Mouse (Mus musculus) lung, postnatal 25 days (tissue): ENCODE results near the gene Bola3.

Experiments
- DNase-seq: peaks from one replicate; pipeline ENCODE4 v3.0.0; 2022; ENCODE audit warnings: low spot score

Gene Bola3

GRCm38 (mm10) chr6:83349274-83349958 is 469 bp downstream of the Bola3 start:
- DNase-seq, result peak; percentile 91

GRCm38 (mm10) chr6:83350172-83350571 is 1.2 kb downstream of the Bola3 start:
- no peak for DNase-seq

GRCm38 (mm10) chr6:83350851-83351405 is 2.0 kb downstream of the Bola3 start:
- no peak for DNase-seq

GRCm38 (mm10) chr6:83351490-83352160 is 2.7 kb downstream of the Bola3 start:
- DNase-seq, result no peak

- no peak for DNase-seq
Measured at GRCm38 (mm10) chr6:83352666-83353410, 3.9 kb downstream of the Bola3 start.

- no peak for DNase-seq
Measured at GRCm38 (mm10) chr6:83354856-83355781, 6.2 kb downstream of the Bola3 start.

- peak; percentile 77 for DNase-seq
Measured at GRCm38 (mm10) chr6:83356569-83357138, 7.7 kb downstream of the Bola3 start.

- no peak for DNase-seq
Measured at GRCm38 (mm10) chr6:83357436-83357835, 8.5 kb downstream of the Bola3 start.

- no peak for DNase-seq
Measured at GRCm38 (mm10) chr6:83361523-83362248, 12.7 kb downstream of the Bola3 start.

GRCm38 (mm10) chr6:83363075-83363474 is 14.1 kb downstream of the Bola3 start:
- DNase-seq, result no peak

- no peak for DNase-seq
Measured at GRCm38 (mm10) chr6:83370316-83370965, 21.5 kb downstream of the Bola3 start.

GRCm38 (mm10) chr6:83371350-83371749 is 22.4 kb downstream of the Bola3 start:
- no peak for DNase-seq

GRCm38 (mm10) chr6:83373704-83374300 is 24.9 kb downstream of the Bola3 start:
- DNase-seq, result no peak

- peak; percentile 7 for DNase-seq
Measured at GRCm38 (mm10) chr6:83381510-83382491, 32.9 kb downstream of the Bola3 start.

- no peak for DNase-seq
Measured at GRCm38 (mm10) chr6:83385569-83386090, 36.7 kb downstream of the Bola3 start.

- DNase-seq, result peak; percentile 68
Measured at GRCm38 (mm10) chr6:83392166-83392780, 43.3 kb downstream of the Bola3 start.

- DNase-seq, result peak; percentile 36
Measured at GRCm38 (mm10) chr6:83394122-83394521, 45.2 kb downstream of the Bola3 start.
